Mouse (Mus musculus) megakaryocyte, embryonic 14.5 days (primary cell): ENCODE measurements around the gene Ctnnbl1.

Experiments used
- FLI1 ChIP-seq: IDR thresholded peaks from 2 replicates; pipeline ENCODE4 v1.6.1; 2012; ENCODE audit warnings: low read length, inconsistent platforms, mixed read lengths
- GATA1 ChIP-seq: IDR thresholded peaks from 3 replicates; pipeline ENCODE4 v1.6.1; 2012; ENCODE audit warnings: mixed read lengths, low read length, inconsistent platforms, borderline replicate concordance

- TF ChIP-seq GATA1 (no peak), FLI1 (no peak)
Measured at GRCm38 (mm10) chr2:157845831-157846230, 108.6 kb downstream of the Ctnnbl1 start.
